Mouse (Mus musculus) neural tube, embryonic 14.5 days (tissue): ENCODE data around the gene Mesp1. TPM values are rescaled to one million over a fixed set of nuclear protein-coding genes. Genes with fewer than 3 reads are reported as not detected.
A peak's percentile ranks its signal among the peaks of the same experiment; 100 is the strongest.

Source experiments
- ATAC-seq: fragments of 200-750 bp; cut with Nextera tagmentation; 2 replicates; pipeline ENCODE4 v1.8.0; 2017; ENCODE audit warnings: low read depth, mild to moderate bottlenecking, moderate TSS enrichment, moderate library complexity
- H3K27ac ChIP-seq: fragments of 300-500 bp; sonication (generic); 2 replicates; pipeline ENCODE4 v1.5.1; 2014; ENCODE audit warnings: low read depth, mild to moderate bottlenecking, control low read depth, low read length, moderate library complexity, mixed read lengths
- H3K27me3 ChIP-seq: fragments of 300-500 bp; sonication (generic); 2 replicates; pipeline ENCODE4 v1.6.1; 2014; ENCODE audit warnings: low read length; ENCODE audit not compliant: control insufficient read depth, insufficient read depth
- H3K36me3 ChIP-seq: fragments of 300-500 bp; sonication (generic); 2 replicates; pipeline ENCODE4 v1.6.1; 2014; ENCODE audit warnings: low read length, mixed read lengths; ENCODE audit not compliant: control insufficient read depth, insufficient read depth
- H3K4me1 ChIP-seq: fragments of 300-500 bp; sonication (generic); 2 replicates; pipeline ENCODE4 v1.6.1; 2014; ENCODE audit warnings: low read length; ENCODE audit not compliant: control insufficient read depth, insufficient read depth
- H3K4me2 ChIP-seq: fragments of 300-500 bp; sonication (generic); 2 replicates; pipeline ENCODE4 v1.6.1; 2014; ENCODE audit warnings: mild to moderate bottlenecking, low read depth, low read length, control low read depth
- H3K4me3 ChIP-seq: fragments of 300-500 bp; sonication (generic); 2 replicates; pipeline ENCODE4 v1.5.1; 2014; ENCODE audit warnings: low read depth, low read length, control low read depth, mixed read lengths
- H3K9ac ChIP-seq: fragments of 300-500 bp; sonication (generic); replicated peaks from 2 replicates; pipeline ENCODE4 v1.6.1; 2014; ENCODE audit warnings: low read depth, mild to moderate bottlenecking, control low read depth, low read length, mixed read lengths
- H3K9me3 ChIP-seq: fragments of 300-500 bp; sonication (generic); 2 replicates; pipeline ENCODE4 v1.6.1; 2016; ENCODE audit warnings: low read length; ENCODE audit not compliant: control insufficient read depth
- WGBS: fragments of 180-500 bp; shearing (Covaris S2); extraction: QIAGEN DNeasy Blood & Tissue Kit; methylation state at CpG from one replicate; pipeline ENCODE4 v1.1.7; 2014; 5-methylcytosine and 5-hydroxymethylcytosine counted together
- polyA plus RNA-seq: library from polyadenylated mRNA; unstranded; fragments of >200 nt; fragmentation: Nextera tagmentation; extraction: Ambion mirVana; gene quantifications from 2 replicates; pipeline ENCODE4 v1.2.1, GENCODE M21; 2014

Gene Mesp1
- polyA plus RNA-seq, 1 experiment from 2014 or later, result not detected

GRCm38 (mm10) chr7:79780647-79781626 lies 12.7 kb downstream of the Mesp1 start:
- no peak overlapping the region for H3K9ac ChIP-seq
- peak overlapping the region; percentile 35; the same call in 1 of the 2 replicates for H3K4me2 ChIP-seq
- no peaks in the 10 kb centered on the region for H3K9me3 ChIP-seq
- ATAC-seq, result peak; percentile 61; the same call in 1 of the 2 replicates
- no peak overlapping the region for H3K4me3 ChIP-seq
- WGBS, result 26% methylated on average over 16 of the region's 16 CpGs
- no peak overlapping the region for H3K27ac ChIP-seq
- no peaks in the 10 kb centered on the region for H3K4me1 ChIP-seq
- H3K36me3 ChIP-seq, result no peaks in the 10 kb centered on the region
- H3K27me3 ChIP-seq, result no peaks in the 10 kb centered on the region

- WGBS, result 47% methylated on average over 15 of the region's 15 CpGs
- no peak for ATAC-seq
These were observed 21.8 kb downstream of the Mesp1 start for GRCm38 (mm10) chr7:79771561-79772512.

GRCm38 (mm10) chr7:79769664-79770063 lies 23.9 kb downstream of the Mesp1 start:
- 86% methylated on average over 3 of the region's 3 CpGs for WGBS
- Histone ChIP-seq H3K27ac (no peak overlapping the region), H3K4me3 (no peak overlapping the region), H3K4me1 (no peaks in the 10 kb centered on the region), H3K27me3 (no peaks in the 10 kb centered on the region), H3K36me3 (no peaks in the 10 kb centered on the region), H3K9ac (no peak overlapping the region), H3K9me3 (no peaks in the 10 kb centered on the region), H3K4me2 (no peak overlapping the region)
- ATAC-seq, result no peak

More at GRCm38 (mm10) chr7:79771561-79772512, 21.8 kb downstream of the Mesp1 start:
- no peaks in the 10 kb centered on the region for H3K27me3 ChIP-seq
- H3K36me3 ChIP-seq, result no peaks in the 10 kb centered on the region
- H3K9me3 ChIP-seq, result no peaks in the 10 kb centered on the region
- no peak overlapping the region for H3K4me2 ChIP-seq
- no peak overlapping the region for H3K27ac ChIP-seq
- no peak overlapping the region for H3K9ac ChIP-seq
- H3K4me1 ChIP-seq, result no peaks in the 10 kb centered on the region
- no peak overlapping the region for H3K4me3 ChIP-seq

- no peaks in the 10 kb centered on the region for H3K36me3 ChIP-seq
- H3K4me1 ChIP-seq, result no peaks in the 10 kb centered on the region
- WGBS, result 50% methylated on average over 1 of the region's 1 CpGs
- H3K4me3 ChIP-seq, result no peak overlapping the region
- no peak overlapping the region for H3K27ac ChIP-seq
- H3K27me3 ChIP-seq, result no peaks in the 10 kb centered on the region
- H3K4me2 ChIP-seq, result no peak overlapping the region
- ATAC-seq, result no peak
- no peaks in the 10 kb centered on the region for H3K9me3 ChIP-seq
- no peak overlapping the region for H3K9ac ChIP-seq
These were observed 27.6 kb downstream of the Mesp1 start for GRCm38 (mm10) chr7:79765991-79766390.

GRCm38 (mm10) chr7:79762106-79762505 lies 31.5 kb downstream of the Mesp1 start:
- no peak for ATAC-seq
- no peaks in the 10 kb centered on the region for H3K9me3 ChIP-seq
- 80% methylated on average over 8 of the region's 8 CpGs for WGBS
- H3K4me2 ChIP-seq, result no peak overlapping the region
- H3K36me3 ChIP-seq, result no peaks in the 10 kb centered on the region
- H3K9ac ChIP-seq, result no peak overlapping the region
- H3K27ac ChIP-seq, result no peak overlapping the region
- H3K4me3 ChIP-seq, result no peak overlapping the region
- no peaks in the 10 kb centered on the region for H3K27me3 ChIP-seq
- no peaks in the 10 kb centered on the region for H3K4me1 ChIP-seq

- H3K9me3 ChIP-seq, result no peaks in the 10 kb centered on the region
- no peak overlapping the region for H3K9ac ChIP-seq
- no peak overlapping the region for H3K4me2 ChIP-seq
- no peak overlapping the region for H3K27ac ChIP-seq
- H3K36me3 ChIP-seq, result no peaks in the 10 kb centered on the region
- ATAC-seq, result no peak
- 84% methylated on average over 5 of the region's 5 CpGs for WGBS
- H3K27me3 ChIP-seq, result no peaks in the 10 kb centered on the region
- H3K4me3 ChIP-seq, result no peak overlapping the region
- no peaks in the 10 kb centered on the region for H3K4me1 ChIP-seq
These were observed 32.3 kb downstream of the Mesp1 start for GRCm38 (mm10) chr7:79761124-79761876.

- H3K9me3 ChIP-seq, result no peaks in the 10 kb centered on the region
- no peak overlapping the region for H3K4me3 ChIP-seq
- H3K36me3 ChIP-seq, result no peaks in the 10 kb centered on the region
- H3K27me3 ChIP-seq, result no peaks in the 10 kb centered on the region
- no peaks in the 10 kb centered on the region for H3K4me1 ChIP-seq
- H3K4me2 ChIP-seq, result no peak overlapping the region
- ATAC-seq, result no peak
- H3K27ac ChIP-seq, result no peak overlapping the region
- no peak overlapping the region for H3K9ac ChIP-seq
These were observed 33.8 kb downstream of the Mesp1 start for GRCm38 (mm10) chr7:79759766-79760165.

- WGBS, result 75% methylated on average over 6 of the region's 6 CpGs
- H3K9me3 ChIP-seq, result no peaks in the 10 kb centered on the region
- no peaks in the 10 kb centered on the region for H3K36me3 ChIP-seq
- H3K4me1 ChIP-seq, result no peaks in the 10 kb centered on the region
- no peaks in the 10 kb centered on the region for H3K27me3 ChIP-seq
- ATAC-seq, result no peak
- H3K4me2 ChIP-seq, result no peak overlapping the region
- H3K9ac ChIP-seq, result no peak overlapping the region
- H3K4me3 ChIP-seq, result no peak overlapping the region
- H3K27ac ChIP-seq, result no peak overlapping the region
These were observed 35.4 kb downstream of the Mesp1 start for GRCm38 (mm10) chr7:79758176-79758575.
